Mouse (Mus musculus) embryonic facial prominence, embryonic 11.5 days (tissue): ENCODE data around the gene Hps3. TPM values are rescaled to one million over a fixed set of nuclear protein-coding genes. Genes with fewer than 3 reads are reported as not detected.

ENCODE experiments used
- ATAC-seq: fragments of 200-750 bp; cut with Nextera tagmentation; replicated peaks from 2 replicates; pipeline ENCODE4 v1.8.0; 2017; ENCODE audit warnings: low read depth; ENCODE audit not compliant: insufficient number of reproducible peaks, low FRiP score, low TSS enrichment
- DNase-seq: peaks from one replicate; pipeline ENCODE4 v3.0.0-alpha.2; 2015; ENCODE audit warnings: low spot score
- H3K27ac ChIP-seq: fragments of 300-500 bp; sonication (generic); replicated peaks from 2 replicates; pipeline ENCODE4 v1.5.1; 2014; ENCODE audit warnings: mild to moderate bottlenecking, low read depth, low read length, control low read depth
- H3K27me3 ChIP-seq: fragments of 300-500 bp; sonication (generic); 2 replicates; pipeline ENCODE4 v1.6.1; 2014; ENCODE audit warnings: mild to moderate bottlenecking, low read length, moderate library complexity, mixed read lengths; ENCODE audit not compliant: control insufficient read depth, insufficient read depth
- H3K36me3 ChIP-seq: fragments of 300-500 bp; sonication (generic); replicated peaks from 2 replicates; pipeline ENCODE4 v1.6.1; 2014; ENCODE audit warnings: low read depth, mild to moderate bottlenecking, low read length, moderate library complexity, mixed read lengths; ENCODE audit not compliant: control insufficient read depth, insufficient read depth
- H3K4me1 ChIP-seq: fragments of 300-500 bp; sonication (generic); 2 replicates; pipeline ENCODE4 v1.6.1; 2014; ENCODE audit warnings: low read length, mixed read lengths; ENCODE audit not compliant: control insufficient read depth, insufficient read depth
- H3K4me2 ChIP-seq: fragments of 300-500 bp; sonication (generic); 2 replicates; pipeline ENCODE4 v1.6.1; 2014; ENCODE audit warnings: low read depth, mild to moderate bottlenecking, control low read depth, low read length, moderate library complexity
- H3K4me3 ChIP-seq: fragments of 300-500 bp; sonication (generic); 2 replicates; pipeline ENCODE4 v1.5.1; 2014; ENCODE audit warnings: low read depth, low read length, control low read depth
- H3K9ac ChIP-seq: fragments of 300-500 bp; sonication (generic); replicated peaks from 2 replicates; pipeline ENCODE4 v1.6.1; 2014; ENCODE audit warnings: mild to moderate bottlenecking, control low read depth, low read length
- H3K9me3 ChIP-seq: fragments of 300-500 bp; sonication (generic); replicated peaks from 2 replicates; pipeline ENCODE4 v1.6.1; 2016; ENCODE audit warnings: mild to moderate bottlenecking, low read length, inconsistent platforms, mixed read lengths; ENCODE audit not compliant: control insufficient read depth
- WGBS: fragments of 180-500 bp; shearing (Covaris S2); extraction: QIAGEN DNeasy Blood & Tissue Kit; methylation state at CpG from one replicate; pipeline ENCODE4 v1.1.7; 2014; 5-methylcytosine and 5-hydroxymethylcytosine counted together
- polyA plus RNA-seq: library from polyadenylated mRNA; unstranded; fragments of >200 nt; fragmentation: Nextera tagmentation; extraction: Ambion mirVana; gene quantifications from 2 replicates; pipeline ENCODE4 v1.2.1, GENCODE M21; 2014

Hps3 gene
- polyA plus RNA-seq, 1 experiment from 2014 or later: 12.1 TPM

DNA sequence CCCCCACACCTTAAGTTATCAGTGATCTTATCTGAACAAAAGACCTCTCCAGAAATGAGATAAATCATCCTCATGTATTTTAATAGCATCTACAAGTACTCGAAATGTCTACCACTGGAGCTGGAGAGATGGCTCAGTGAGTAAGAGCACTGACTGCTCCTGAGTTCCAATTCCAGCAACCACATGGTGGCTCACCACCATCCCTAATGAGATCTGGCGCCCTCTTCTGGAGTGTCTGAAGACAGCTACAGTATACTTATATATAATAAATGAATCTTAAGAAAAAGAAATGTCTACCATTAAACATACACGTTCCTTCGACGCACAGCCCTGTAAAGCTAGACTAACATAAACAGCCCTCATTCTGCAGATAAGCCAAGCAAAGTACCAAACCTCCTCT is 32.3 kb downstream of the Hps3 start:
- Histone ChIP-seq H3K27me3 (no peaks in the 10 kb centered on the region), H3K4me1 (no peaks in the 10 kb centered on the region), H3K9me3 (no peaks in the 10 kb centered on the region), H3K27ac (no peak overlapping the region), H3K4me3 (no peak overlapping the region), H3K4me2 (no peak overlapping the region), H3K9ac (no peak overlapping the region), H3K36me3 (no peaks in the 10 kb centered on the region)
- DNase-seq (no peak), ATAC-seq (no peak)
- WGBS: 78% methylated on average over 5 of the region's 5 CpGs

DNA sequence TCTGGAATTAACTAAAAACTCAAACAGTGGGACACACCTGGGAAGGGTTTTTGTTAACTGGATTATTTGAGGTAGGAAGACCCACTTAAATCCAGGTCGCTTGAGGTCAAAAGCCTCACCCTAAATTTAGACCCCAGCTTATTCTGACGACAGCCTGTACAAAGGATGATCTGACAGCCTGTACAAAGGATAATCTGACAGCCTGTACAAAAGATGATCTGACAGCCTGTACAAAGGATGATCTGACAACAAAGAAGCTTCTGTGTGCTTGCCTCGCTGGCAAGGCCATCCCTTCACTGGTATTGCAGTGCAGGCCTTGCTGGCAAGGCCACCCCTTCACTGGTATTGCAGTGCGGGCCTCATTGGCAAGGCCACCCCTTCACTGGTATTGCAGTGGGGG is 34.3 kb downstream of the Hps3 start:
- Histone ChIP-seq H3K27ac (no peak overlapping the region), H3K9me3 (no peaks in the 10 kb centered on the region), H3K4me2 (no peak overlapping the region), H3K4me3 (no peak overlapping the region), H3K9ac (no peak overlapping the region), H3K27me3 (no peaks in the 10 kb centered on the region), H3K4me1 (no peaks in the 10 kb centered on the region), H3K36me3 (no peaks in the 10 kb centered on the region)
- whole genome bisulfite sequencing: 68% methylated on average over 4 of the region's 4 CpGs
- ATAC-seq (no peak), DNase-seq (no peak)

DNA sequence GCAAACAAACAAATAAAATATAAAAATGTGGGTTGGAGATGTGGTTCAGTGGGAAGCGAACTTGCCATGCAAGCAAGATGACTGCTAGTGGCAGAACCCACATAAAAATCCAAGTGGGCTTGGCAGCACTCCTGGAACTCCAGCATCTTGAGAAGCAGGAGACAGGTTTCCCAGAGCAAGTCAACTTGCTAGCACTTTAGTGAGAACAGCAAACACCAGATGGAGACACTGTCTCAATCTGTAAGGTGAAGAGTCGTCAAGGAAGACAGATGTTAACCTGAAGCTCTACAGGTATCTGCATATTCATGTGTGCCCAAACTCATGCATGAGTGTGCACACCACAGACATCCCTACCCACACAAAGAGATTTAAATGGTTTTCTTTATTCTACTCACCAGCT is 35.6 kb downstream of the Hps3 start:
- Histone ChIP-seq H3K27ac (no peak overlapping the region), H3K9ac (no peak overlapping the region), H3K4me1 (no peaks in the 10 kb centered on the region), H3K4me2 (no peak overlapping the region), H3K9me3 (no peaks in the 10 kb centered on the region), H3K27me3 (no peaks in the 10 kb centered on the region), H3K4me3 (no peak overlapping the region), H3K36me3 (no peaks in the 10 kb centered on the region)
- WGBS: 89% methylated on average over 2 of the region's 2 CpGs
- ATAC-seq (no peak), DNase-seq (no peak)

DNA sequence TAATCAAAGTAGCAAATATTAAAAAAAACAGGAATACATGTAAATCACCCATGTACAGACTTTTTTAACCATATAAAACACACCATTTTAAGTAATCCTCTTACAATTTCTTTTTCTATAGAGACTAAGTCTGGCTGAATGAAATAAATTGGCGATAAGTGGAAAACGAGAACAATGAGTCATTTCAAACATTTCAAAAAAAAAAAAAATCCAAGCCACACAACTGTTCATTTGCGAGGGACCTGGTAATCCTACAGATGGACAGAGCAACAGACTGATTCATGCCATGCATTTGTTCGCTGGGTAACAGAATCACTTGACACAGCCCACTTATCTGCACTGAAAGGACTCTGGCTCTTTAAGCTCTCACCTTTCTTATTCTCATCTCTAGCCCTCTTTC is 42.7 kb downstream of the Hps3 start:
- H3K9me3 ChIP-seq: no peaks in the 10 kb centered on the region

GRCm38 (mm10) chr3:19990031-19990430 is 45.1 kb downstream of the Hps3 start:
- Histone ChIP-seq H3K36me3 (no peaks in the 10 kb centered on the region), H3K4me1 (no peaks in the 10 kb centered on the region), H3K4me2 (no peak overlapping the region), H3K9me3 (no peaks in the 10 kb centered on the region), H3K27ac (no peak overlapping the region), H3K9ac (no peak overlapping the region), H3K4me3 (no peak overlapping the region), H3K27me3 (no peaks in the 10 kb centered on the region)
- 79% methylated on average over 3 of the region's 3 CpGs for WGBS
- ATAC-seq (no peak), DNase-seq (no peak)

More for the DNA sequence above, 42.7 kb downstream of the Hps3 start:
- no peak overlapping the region for H3K27ac ChIP-seq
- H3K9ac ChIP-seq: no peak overlapping the region
- no peaks in the 10 kb centered on the region for H3K4me1 ChIP-seq
- ATAC-seq: no peak
- no peaks in the 10 kb centered on the region for H3K27me3 ChIP-seq
- H3K4me3 ChIP-seq: no peak overlapping the region
- DNase-seq: no peak
- no peaks in the 10 kb centered on the region for H3K36me3 ChIP-seq
- H3K4me2 ChIP-seq: no peak overlapping the region
- 80% methylated on average over 4 of the region's 4 CpGs for WGBS

DNA sequence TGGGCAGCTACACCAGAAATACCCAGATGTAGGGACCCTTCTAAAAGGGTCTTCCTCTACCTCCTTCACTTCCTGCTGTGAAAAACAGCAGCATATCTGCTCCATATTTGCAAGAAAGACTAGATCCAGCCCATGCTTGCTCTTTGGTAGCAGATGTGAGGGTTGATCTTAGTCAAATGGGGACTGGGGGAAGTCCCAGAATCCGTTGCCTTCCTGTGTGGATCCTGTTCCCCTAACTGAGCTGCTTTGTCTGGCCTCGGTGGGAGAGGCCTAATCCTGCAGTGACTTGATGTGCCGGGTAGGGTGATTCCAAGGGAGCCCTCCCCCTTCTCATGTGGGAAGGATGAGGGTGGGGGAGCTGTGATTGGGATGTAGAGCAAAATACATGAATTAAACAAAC is 49.0 kb downstream of the Hps3 start:
- Histone ChIP-seq H3K27me3 (no peaks in the 10 kb centered on the region), H3K4me2 (no peak overlapping the region), H3K4me3 (no peak overlapping the region), H3K9me3 (no peaks in the 10 kb centered on the region), H3K4me1 (no peaks in the 10 kb centered on the region), H3K9ac (no peak overlapping the region), H3K27ac (no peak overlapping the region), H3K36me3 (no peaks in the 10 kb centered on the region)
- 15% methylated on average over 3 of the region's 3 CpGs for WGBS
- no peak for ATAC-seq
- DNase-seq: no peak

GRCm38 (mm10) chr3:19982846-19983245 is 52.3 kb downstream of the Hps3 start:
- Histone ChIP-seq H3K4me3 (no peak overlapping the region), H3K27ac (no peak overlapping the region), H3K4me2 (no peak overlapping the region), H3K9me3 (no peaks in the 10 kb centered on the region), H3K4me1 (no peaks in the 10 kb centered on the region), H3K36me3 (no peaks in the 10 kb centered on the region), H3K27me3 (no peaks in the 10 kb centered on the region), H3K9ac (no peak overlapping the region)
- ATAC-seq (no peak), DNase-seq (no peak)

- no peak overlapping the region for H3K4me3 ChIP-seq
- no peak for ATAC-seq
- no peaks in the 10 kb centered on the region for H3K9me3 ChIP-seq
- H3K9ac ChIP-seq: no peak overlapping the region
- no peaks in the 10 kb centered on the region for H3K36me3 ChIP-seq
- no peak overlapping the region for H3K27ac ChIP-seq
- H3K4me1 ChIP-seq: no peaks in the 10 kb centered on the region
- H3K27me3 ChIP-seq: no peaks in the 10 kb centered on the region
- WGBS: 78% methylated on average over 2 of the region's 2 CpGs
- no peak for DNase-seq
- no peak overlapping the region for H3K4me2 ChIP-seq
Measured at GRCm38 (mm10) chr3:19981156-19981555, 54.0 kb downstream of the Hps3 start.

GRCm38 (mm10) chr3:19978474-19978873 is 56.6 kb downstream of the Hps3 start:
- Histone ChIP-seq H3K4me2 (no peak overlapping the region), H3K36me3 (no peaks in the 10 kb centered on the region), H3K9ac (no peak overlapping the region), H3K27me3 (no peaks in the 10 kb centered on the region), H3K4me1 (no peaks in the 10 kb centered on the region), H3K27ac (no peak overlapping the region), H3K4me3 (no peak overlapping the region), H3K9me3 (no peaks in the 10 kb centered on the region)
- 15% methylated on average over 4 of the region's 4 CpGs for WGBS
- no peak for ATAC-seq
- DNase-seq: peak; percentile 37
